Mouse (Mus musculus) ovary, postnatal 10 days (tissue): ENCODE data around the gene Nfatc4.

ENCODE experiments used
- DNase-seq: peaks from one replicate; pipeline ENCODE4 v3.0.0; 2022; ENCODE audit warnings: low spot score

Gene Nfatc4

GRCm38 (mm10) chr14:55883149-55883661 is 60.3 kb downstream of the Nfatc4 start:
- no peak for DNase-seq
